Mouse (Mus musculus): ENCODE data around the gene Epb41. TPM values are rescaled to one million over a fixed set of nuclear protein-coding genes. Genes with fewer than 3 reads are reported as not detected.

Epb41 gene
- total RNA-seq, 2 experiments from 2014 or later: 16.9 to 23.7 TPM

- no peak for DNase-seq
Observed at GRCm38 (mm10) chr4:131883571-131883970, 191.6 kb downstream of the Epb41 start.

- no peak for DNase-seq
Observed at GRCm38 (mm10) chr4:131881306-131881705, 193.8 kb downstream of the Epb41 start.

GRCm38 (mm10) chr4:131879692-131880091, 195.4 kb downstream of the Epb41 start:
- DNase-seq: no peak

- no peak for DNase-seq
Observed at GRCm38 (mm10) chr4:131876836-131877235, 198.3 kb downstream of the Epb41 start.

- DNase-seq: no peak
Observed at GRCm38 (mm10) chr4:131875242-131875641, 199.9 kb downstream of the Epb41 start.

GRCm38 (mm10) chr4:131874567-131874966, 200.6 kb downstream of the Epb41 start:
- DNase-seq: no peak

GRCm38 (mm10) chr4:131874169-131874536, 201.0 kb downstream of the Epb41 start:
- no peak for DNase-seq

Small RNA genes lying within 50 kb of the gene (microRNA-seq; reads per million reads assigned to microRNA genes)
- gene Gm27445: 0 reads per million in 2 experiments

Other genes with a start within 250 kb of the Epb41 start
- 100 to 1,000 TPM in 1 of 2 experiments, 10 to 100 TPM in 1; 89.3 to 104 TPM for gene Ptpru, start 237.0 kb downstream of the Epb41 start, total RNA-seq (2021)
- gene Mecr, start 231.9 kb downstream of the Epb41 start, total RNA-seq (2021): 10 to 100 TPM; 29.9 to 34.9 TPM
- 10 to 100 TPM; 67.8 to 74.8 TPM for gene Srsf4, start 201.7 kb downstream of the Epb41 start, total RNA-seq (2021)
- gene Tmem200b, start 153.6 kb downstream of the Epb41 start, total RNA-seq (2021): 1 to 10 TPM; 1.1 to 2.6 TPM
- gene Gm10300, start 624 bp downstream of the Epb41 start, total RNA-seq (2021): not detected
- 10 to 100 TPM; 10.7 to 11.3 TPM for gene Oprd1, start 69.2 kb upstream of the Epb41 start, total RNA-seq (2021)
- gene Ythdf2, start 137.0 kb upstream of the Epb41 start, total RNA-seq (2021): 10 to 100 TPM; 43.8 to 47.7 TPM
- 10 to 100 TPM; 21.3 to 24.7 TPM for gene Gmeb1, start 186.3 kb upstream of the Epb41 start, total RNA-seq (2021)
- 10 to 100 TPM; 23.6 to 23.7 TPM for gene Taf12, start 199.1 kb upstream of the Epb41 start, total RNA-seq (2021)
- gene Rab42, start 228.1 kb upstream of the Epb41 start, total RNA-seq (2021): 1 to 10 TPM; 1.2 to 2.6 TPM

Measured in layer of hippocampus, postnatal 36 days (tissue).